Mouse (Mus musculus) embryonic fibroblast, embryonic 13.5 days (primary cell): Measurements from ENCODE around the gene Chchd10. TPM values are rescaled to one million over a fixed set of nuclear protein-coding genes. Genes with fewer than 3 reads are reported as not detected.

Experiments used
- H3K27ac ChIP-seq: 2 replicates; pipeline ENCODE4 v1.5.1; 2012; ENCODE audit warnings: low read length, control low read depth, inconsistent platforms; ENCODE audit not compliant: insufficient read depth
- H3K4me1 ChIP-seq: 2 replicates; pipeline ENCODE4 v1.6.1; 2011; ENCODE audit warnings: low read length; ENCODE audit not compliant: control insufficient read depth, insufficient read depth
- H3K4me3 ChIP-seq: 2 replicates; pipeline ENCODE4 v1.5.1; 2011; ENCODE audit warnings: mild to moderate bottlenecking, control low read depth, low read length; ENCODE audit not compliant: insufficient read depth
- CTCF ChIP-seq: IDR thresholded peaks from 2 replicates; pipeline ENCODE4 v1.5.1; 2011; ENCODE audit warnings: mild to moderate bottlenecking, control low read depth, low read length, moderate library complexity, borderline replicate concordance; ENCODE audit not compliant: insufficient read depth
- POLR2A ChIP-seq: IDR thresholded peaks from 2 replicates; pipeline ENCODE4 v1.6.1; 2011; ENCODE audit warnings: low read depth, mild to moderate bottlenecking, control low read depth, low read length, moderate library complexity
- polyA plus RNA-seq: library from polyadenylated mRNA; stranded (reverse); fragments of >200 nt; gene quantifications from 2 replicates; pipeline ENCODE4 v1.2.4, GENCODE M21; 2011; ENCODE audit warnings: low read depth; ENCODE audit not compliant: missing spikeins, insufficient read length

Gene Chchd10
- polyA plus RNA-seq, 1 experiment: 23.1 TPM

DNA sequence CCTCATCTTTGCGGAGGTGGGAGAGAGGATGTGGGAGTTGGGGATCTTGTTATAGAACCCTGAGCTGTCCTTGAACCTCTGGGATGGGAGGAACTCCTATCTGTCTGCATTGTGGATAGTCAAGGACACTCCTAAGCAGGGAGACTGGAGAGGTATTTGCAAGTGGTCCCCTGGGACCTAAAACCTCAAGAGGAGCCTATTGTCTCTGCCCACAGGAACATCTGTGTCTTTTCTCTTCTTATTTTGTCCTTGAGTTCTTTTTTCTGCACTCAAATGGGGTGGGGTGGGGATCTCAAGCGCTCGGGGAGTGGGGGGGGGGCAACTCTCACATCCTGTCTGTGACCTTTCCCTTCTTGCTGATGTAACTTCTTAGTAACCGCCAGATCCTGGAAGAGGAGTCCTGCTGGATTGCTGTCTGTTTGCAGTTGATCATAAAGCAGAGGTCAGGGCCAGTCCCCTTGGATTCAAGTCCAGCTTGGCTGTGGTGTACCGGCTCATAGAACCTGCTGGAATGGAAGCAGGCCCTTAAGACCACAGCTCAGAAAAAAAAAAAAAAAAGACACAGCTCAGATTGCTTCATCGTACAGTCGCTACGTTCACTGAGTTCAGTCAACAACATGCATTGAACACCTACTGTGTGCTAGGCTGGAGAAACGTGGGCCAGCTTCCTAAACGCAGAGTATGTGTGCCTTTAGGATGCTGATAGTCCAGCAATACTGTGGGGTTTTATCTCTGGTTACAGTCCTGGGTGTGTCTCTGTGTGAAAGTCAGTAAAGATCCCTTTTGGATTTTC lies 5.1 kb downstream of the Chchd10 start:
- TF ChIP-seq CTCF (no peak), POLR2A (no peak)
- H3K4me3 ChIP-seq: no peak overlapping the region
- H3K27ac ChIP-seq: peak overlapping the region; percentile 77
- H3K4me1 ChIP-seq: peaks cover 3% of the 10 kb centered on the region

GRCm38 (mm10) chr10:75939481-75940234 lies 6.7 kb downstream of the Chchd10 start:
- H3K27ac ChIP-seq: no peak overlapping the region
- no peak overlapping the region for H3K4me3 ChIP-seq
- peaks cover 3% of the 10 kb centered on the region for H3K4me1 ChIP-seq
- no peak for TF ChIP-seq CTCF
- no peak for TF ChIP-seq POLR2A

DNA sequence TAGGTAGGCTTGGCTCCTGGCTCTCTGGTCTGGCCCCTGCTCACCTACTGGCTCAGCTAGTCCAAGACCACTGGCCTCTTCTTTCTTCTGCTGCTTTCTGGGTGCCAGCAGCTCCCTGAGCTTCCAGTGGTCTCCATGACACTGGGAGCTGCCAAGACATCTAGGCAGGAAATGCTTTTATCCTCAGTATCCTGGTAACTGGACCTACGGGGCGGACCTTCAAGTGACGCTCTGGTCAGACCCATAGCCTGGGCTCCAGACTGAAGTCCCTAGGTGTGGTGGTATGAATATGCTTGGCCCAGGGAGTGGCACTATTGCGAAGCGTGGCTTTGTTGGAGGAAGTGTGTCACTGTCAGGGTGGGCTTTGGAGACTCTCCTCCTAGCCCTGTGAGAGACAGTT lies 7.6 kb downstream of the Chchd10 start, which contains the start of gene Gm867:
Gene Gm867, minus strand, starts transcription at position 153 of the 400 bp plus-strand sequence.
- no peak for TF ChIP-seq POLR2A
- no peak for TF ChIP-seq CTCF
- no peak within 1 kb of the TSS for H3K4me3 ChIP-seq
- H3K4me1 ChIP-seq: no peaks in the 10 kb centered on the region; the same call in 1 of the 2 replicates
- no peak within 1 kb of the TSS for H3K27ac ChIP-seq

DNA sequence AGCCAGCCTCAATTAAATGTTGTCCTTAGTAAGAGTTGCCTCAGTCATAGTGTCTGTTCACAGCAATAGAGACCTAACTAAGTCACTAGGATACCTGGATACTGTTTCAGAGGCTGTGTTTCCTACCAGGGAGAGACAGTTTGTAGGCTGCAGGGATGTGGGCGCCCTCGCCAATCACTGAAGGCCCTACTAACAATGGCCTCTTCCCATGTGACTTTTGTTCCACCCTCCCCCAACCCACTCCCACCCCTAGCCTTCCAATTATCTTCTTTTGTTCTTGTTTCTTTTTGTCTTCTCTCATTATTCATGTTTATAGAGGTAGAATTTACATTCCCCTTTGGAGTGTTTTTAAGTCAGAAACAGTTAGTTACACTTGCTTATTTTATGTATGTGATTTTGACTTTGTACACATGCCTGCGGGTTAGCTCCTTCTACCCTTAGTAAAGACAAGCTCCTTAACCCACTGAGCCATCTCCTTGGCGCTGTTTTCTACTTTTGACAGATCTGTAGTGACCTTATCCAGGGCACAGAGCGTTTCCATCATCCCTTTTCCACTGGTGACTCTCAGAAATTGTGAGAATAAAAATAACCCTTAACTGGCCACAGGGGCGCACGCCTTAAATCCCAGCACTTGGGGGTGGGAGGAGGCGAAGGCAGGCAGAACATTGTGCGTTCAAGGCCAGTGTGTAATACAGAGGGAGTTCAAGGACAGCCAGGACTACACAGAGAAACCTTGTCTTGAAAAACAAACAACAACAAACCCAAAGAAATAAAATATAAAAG lies 8.3 kb downstream of the Chchd10 start:
- no peak overlapping the region for H3K27ac ChIP-seq
- TF ChIP-seq CTCF (no peak), POLR2A (no peak)
- H3K4me3 ChIP-seq: no peak overlapping the region
- no peaks in the 10 kb centered on the region; the same call in 1 of the 2 replicates for H3K4me1 ChIP-seq

DNA sequence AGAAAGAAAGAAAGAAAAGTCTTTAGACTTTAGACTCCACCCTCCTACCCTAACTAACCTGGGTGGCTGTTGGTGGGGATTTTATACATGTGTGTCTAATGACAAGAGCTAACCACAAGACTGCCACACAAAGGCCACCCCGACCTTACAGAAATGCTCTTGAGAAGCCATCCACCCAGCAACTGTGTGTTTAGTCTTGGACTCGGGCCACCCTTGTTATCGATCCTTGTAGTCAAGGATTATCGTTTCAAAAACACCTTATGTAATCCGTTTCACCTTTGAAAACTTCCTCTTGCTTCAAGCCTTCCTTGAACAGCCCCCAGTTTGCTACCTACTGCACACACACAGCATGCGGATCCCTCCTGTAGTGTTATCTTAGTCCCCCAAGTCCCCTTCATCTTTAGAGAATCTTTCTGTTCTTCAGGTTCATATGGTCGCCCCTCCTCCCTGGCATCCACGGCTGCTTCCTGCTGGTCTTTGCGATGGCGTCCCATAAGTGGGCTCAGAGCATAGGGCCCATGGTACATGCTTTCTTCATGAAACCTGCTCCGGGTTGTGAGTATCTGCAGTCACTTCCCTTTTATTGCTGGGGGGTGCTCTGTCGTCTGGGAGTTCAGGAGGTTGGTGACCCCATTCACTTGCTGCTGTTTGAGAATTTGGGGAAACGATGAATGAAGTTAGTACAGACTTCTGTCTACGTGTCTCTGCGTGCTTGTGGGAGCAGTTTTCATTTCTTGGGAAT lies 10.0 kb downstream of the Chchd10 start, which contains the start of gene Vpreb3:
Gene Vpreb3, plus strand, starts transcription at position 322 of the 742 bp plus-strand sequence.
- H3K27ac ChIP-seq: peak within 1 kb of the TSS; percentile 84
- no peaks in the 10 kb centered on the region; the same call in 1 of the 2 replicates for H3K4me1 ChIP-seq
- TF ChIP-seq POLR2A (no peak), CTCF (no peak)
- H3K4me3 ChIP-seq: no peak within 1 kb of the TSS

DNA sequence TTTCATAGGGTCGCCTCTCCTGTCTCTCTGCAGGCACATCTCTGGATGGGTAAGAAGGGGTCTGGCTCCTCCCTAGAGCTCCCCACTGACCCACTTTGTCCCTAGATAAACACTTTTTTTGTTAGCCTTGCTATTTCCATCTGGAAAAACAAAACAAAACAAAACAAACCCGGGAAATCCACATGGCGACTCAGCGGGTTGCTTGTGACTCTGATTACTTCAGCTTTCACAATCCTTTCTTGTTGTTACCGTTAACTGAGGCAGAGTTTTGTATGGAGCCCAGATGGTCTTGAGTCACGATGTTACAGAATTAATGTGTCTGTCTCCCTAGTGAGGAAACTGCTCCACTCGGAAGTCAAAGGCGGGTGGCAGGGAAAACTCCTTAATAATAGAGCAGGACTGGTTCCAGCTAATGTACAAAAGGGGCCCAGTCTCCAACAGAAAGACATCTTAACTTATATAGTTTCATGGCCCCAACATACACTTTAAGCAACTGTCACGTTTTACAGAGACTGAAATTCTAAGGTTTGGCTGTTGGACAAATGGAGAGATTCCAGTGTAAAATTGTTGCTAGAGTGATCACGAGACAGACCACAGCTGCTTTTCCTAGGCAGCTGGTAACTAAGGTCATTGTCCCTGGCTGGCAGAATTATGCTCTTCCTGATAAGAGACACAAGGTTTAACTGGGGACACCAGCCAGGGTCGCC lies 11.3 kb downstream of the Chchd10 start:
- Histone ChIP-seq H3K4me3 (no peak overlapping the region), H3K4me1 (no peaks in the 10 kb centered on the region; the same call in 1 of the 2 replicates), H3K27ac (peak overlapping the region; percentile 84)
- no peak for TF ChIP-seq POLR2A
- no peak for TF ChIP-seq CTCF

DNA sequence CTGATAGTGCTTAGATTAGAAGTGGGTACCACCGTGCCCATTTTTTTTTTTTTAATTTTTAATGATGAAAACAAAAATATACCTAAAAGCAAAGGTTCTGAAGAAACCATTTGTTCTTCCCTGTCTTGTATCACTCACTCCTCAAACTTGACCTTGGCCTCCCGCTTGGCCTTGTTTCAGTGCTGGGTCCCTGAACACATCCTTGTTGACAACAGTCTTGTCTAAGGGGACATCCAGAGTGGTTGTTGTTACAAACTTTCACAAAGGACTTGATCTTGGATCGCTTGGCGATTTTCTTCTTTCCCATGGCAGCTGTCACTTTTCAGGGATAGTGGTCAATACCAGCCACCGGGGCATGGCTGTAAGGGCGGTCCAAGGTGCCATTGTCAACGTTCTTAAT lies 12.3 kb downstream of the Chchd10 start:
- no peak overlapping the region for H3K4me3 ChIP-seq
- no peaks in the 10 kb centered on the region; the same call in 1 of the 2 replicates for H3K4me1 ChIP-seq
- TF ChIP-seq POLR2A (no peak), CTCF (no peak)
- H3K27ac ChIP-seq: no peak overlapping the region

DNA sequence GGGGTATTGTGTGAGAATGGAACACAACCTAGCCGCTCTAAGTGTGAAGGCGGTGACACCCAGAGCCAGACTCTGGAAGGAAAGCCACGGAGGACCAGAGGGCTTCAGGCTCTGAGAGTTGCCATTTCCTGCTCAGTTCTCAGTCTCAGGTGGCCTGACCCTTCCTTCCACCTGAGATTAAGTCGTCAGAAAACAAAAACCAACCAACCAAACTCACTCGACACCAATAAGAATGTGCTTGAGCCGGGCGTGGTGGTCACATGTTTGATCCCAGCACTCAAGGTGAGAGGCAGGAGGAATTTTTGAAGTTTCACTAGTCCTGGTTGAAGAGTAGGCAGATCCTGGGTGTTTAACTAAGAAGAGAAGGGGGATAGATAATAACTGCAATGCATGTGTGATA lies 13.0 kb downstream of the Chchd10 start:
- TF ChIP-seq POLR2A (no peak), CTCF (no peak)
- no peak overlapping the region for H3K4me3 ChIP-seq
- H3K4me1 ChIP-seq: no peaks in the 10 kb centered on the region; the same call in 1 of the 2 replicates
- H3K27ac ChIP-seq: no peak overlapping the region
